Mouse (Mus musculus) lung, embryonic 15.5 days (tissue): ENCODE measurements around the gene Nlrx1. TPM values are rescaled to one million over a fixed set of nuclear protein-coding genes. Genes with fewer than 3 reads are reported as not detected.
A peak's percentile ranks its signal among the peaks of the same experiment; 100 is the strongest.
"Not testable (repeated sequence)": the region's sequence is repeated elsewhere in the genome, so short reads cannot be mapped to it uniquely, and the experiment has no call there.

Source experiments
- ATAC-seq: fragments of 200-750 bp; cut with Nextera tagmentation; 2 replicates; pipeline ENCODE4 v1.8.0; 2017; ENCODE audit warnings: moderate number of reproducible peaks, borderline replicate concordance; ENCODE audit not compliant: low FRiP score, low TSS enrichment; ENCODE audit errors: extremely low read depth
- H3K27ac ChIP-seq: fragments of 300-500 bp; sonication (generic); 2 replicates; pipeline ENCODE4 v1.5.1; 2015; ENCODE audit warnings: moderate library complexity, mild to moderate bottlenecking, inconsistent platforms
- H3K27me3 ChIP-seq: fragments of 300-500 bp; sonication (generic); 2 replicates; pipeline ENCODE4 v1.6.1; 2015; ENCODE audit warnings: inconsistent platforms
- H3K36me3 ChIP-seq: fragments of 300-500 bp; sonication (generic); 2 replicates; pipeline ENCODE4 v1.6.1; 2015; ENCODE audit warnings: inconsistent platforms
- H3K4me1 ChIP-seq: fragments of 300-500 bp; sonication (generic); 2 replicates; pipeline ENCODE4 v1.6.1; 2015; ENCODE audit warnings: inconsistent platforms
- H3K4me2 ChIP-seq: fragments of 300-500 bp; sonication (generic); 2 replicates; pipeline ENCODE4 v1.6.1; 2015; ENCODE audit warnings: inconsistent platforms, mild to moderate bottlenecking, moderate library complexity
- H3K4me3 ChIP-seq: fragments of 300-500 bp; sonication (generic); 2 replicates; pipeline ENCODE4 v1.5.1; 2015; ENCODE audit warnings: mild to moderate bottlenecking, inconsistent platforms
- H3K9ac ChIP-seq: fragments of 300-500 bp; sonication (generic); 2 replicates; pipeline ENCODE4 v1.6.1; 2015; ENCODE audit warnings: inconsistent platforms
- H3K9me3 ChIP-seq: fragments of 300-500 bp; sonication (generic); 2 replicates; pipeline ENCODE4 v1.6.1; 2016; ENCODE audit warnings: inconsistent platforms
- WGBS: fragments of 180-500 bp; shearing (Covaris S2); methylation state at CpG from one replicate; pipeline ENCODE4 v1.1.7; 2015; 5-methylcytosine and 5-hydroxymethylcytosine counted together
- polyA plus RNA-seq: library from polyadenylated mRNA; unstranded; fragments of >200 nt; fragmentation: Nextera tagmentation; extraction: Ambion mirVana; gene quantifications from 2 replicates; pipeline ENCODE4 v1.2.1, GENCODE M21; 2015

Gene Nlrx1
- polyA plus RNA-seq, 1 experiment from 2014 or later: 9.9 TPM

DNA sequence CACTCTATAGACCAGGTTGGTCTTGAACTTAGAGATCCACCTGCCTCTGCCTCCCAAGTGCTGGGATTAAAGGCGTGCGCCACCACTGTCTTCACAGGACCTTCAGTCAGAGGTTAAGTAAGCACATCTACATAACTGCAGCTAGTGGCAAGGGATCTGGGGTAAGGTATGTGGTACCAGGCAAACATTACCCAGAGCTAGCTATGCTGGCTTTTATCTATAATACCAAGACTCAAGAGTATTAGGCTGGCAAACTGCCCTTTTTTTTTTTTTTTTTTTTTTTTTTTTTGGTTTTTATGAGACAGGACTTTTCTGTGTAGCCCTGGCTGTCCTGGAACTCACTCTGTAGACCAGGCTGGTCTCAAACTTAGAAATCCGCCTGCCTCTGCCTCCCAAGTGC is 31.6 kb upstream of the Nlrx1 start:
- not testable (repeated sequence) for H3K27ac ChIP-seq, H3K4me3 ChIP-seq, ATAC-seq, H3K9ac ChIP-seq, H3K4me2 ChIP-seq, H3K27me3 ChIP-seq, H3K9me3 ChIP-seq
- peaks cover 68% of the 10 kb centered on the region for H3K36me3 ChIP-seq
- 91% methylated on average over 3 of the region's 3 CpGs for WGBS
- peaks cover 14% of the 10 kb centered on the region for H3K4me1 ChIP-seq

DNA sequence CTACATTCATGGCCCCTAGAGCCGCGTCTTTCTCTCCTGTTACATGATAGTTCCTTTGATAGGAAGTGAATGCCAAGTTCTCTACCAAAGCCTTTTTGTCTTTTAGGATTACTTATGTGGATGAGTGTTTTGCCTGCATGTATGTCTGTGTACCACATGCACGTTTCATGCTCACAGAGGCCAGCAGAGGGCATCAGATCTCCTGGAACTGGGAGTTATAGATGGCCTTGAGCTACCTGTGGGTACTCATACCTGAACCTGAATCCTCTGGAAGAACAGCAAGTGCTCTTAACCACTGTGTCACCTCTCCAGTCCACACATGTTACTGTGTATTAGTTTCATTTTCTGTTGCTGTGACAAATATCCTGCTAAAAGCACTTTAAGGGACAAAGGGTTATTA is 24.1 kb upstream of the Nlrx1 start:
- H3K27me3 ChIP-seq: peaks cover 19% of the 10 kb centered on the region
- peaks cover 61% of the 10 kb centered on the region for H3K36me3 ChIP-seq
- 61% methylated on average over 3 of the region's 3 CpGs for WGBS
- H3K9me3 ChIP-seq: no peaks in the 10 kb centered on the region
- peaks cover 15% of the 10 kb centered on the region for H3K4me1 ChIP-seq
- H3K27ac ChIP-seq: no peak overlapping the region
- no peak for ATAC-seq
- no peak overlapping the region for H3K4me2 ChIP-seq
- H3K4me3 ChIP-seq: no peak overlapping the region
- no peak overlapping the region for H3K9ac ChIP-seq

- ATAC-seq: no peak
- no peak overlapping the region for H3K9ac ChIP-seq
- H3K27ac ChIP-seq: no peak overlapping the region
- H3K4me3 ChIP-seq: no peak overlapping the region
- H3K9me3 ChIP-seq: no peaks in the 10 kb centered on the region
- peak overlapping the region; percentile 97; the same call in 1 of the 2 replicates for H3K4me2 ChIP-seq
- WGBS: 11% methylated on average over 11 of the region's 11 CpGs
- H3K36me3 ChIP-seq: peaks cover 32% of the 10 kb centered on the region
- peaks cover 32% of the 10 kb centered on the region for H3K27me3 ChIP-seq
- peaks cover 24% of the 10 kb centered on the region for H3K4me1 ChIP-seq
These were observed 20.5 kb upstream of the Nlrx1 start for GRCm38 (mm10) chr9:44288959-44289291.

DNA sequence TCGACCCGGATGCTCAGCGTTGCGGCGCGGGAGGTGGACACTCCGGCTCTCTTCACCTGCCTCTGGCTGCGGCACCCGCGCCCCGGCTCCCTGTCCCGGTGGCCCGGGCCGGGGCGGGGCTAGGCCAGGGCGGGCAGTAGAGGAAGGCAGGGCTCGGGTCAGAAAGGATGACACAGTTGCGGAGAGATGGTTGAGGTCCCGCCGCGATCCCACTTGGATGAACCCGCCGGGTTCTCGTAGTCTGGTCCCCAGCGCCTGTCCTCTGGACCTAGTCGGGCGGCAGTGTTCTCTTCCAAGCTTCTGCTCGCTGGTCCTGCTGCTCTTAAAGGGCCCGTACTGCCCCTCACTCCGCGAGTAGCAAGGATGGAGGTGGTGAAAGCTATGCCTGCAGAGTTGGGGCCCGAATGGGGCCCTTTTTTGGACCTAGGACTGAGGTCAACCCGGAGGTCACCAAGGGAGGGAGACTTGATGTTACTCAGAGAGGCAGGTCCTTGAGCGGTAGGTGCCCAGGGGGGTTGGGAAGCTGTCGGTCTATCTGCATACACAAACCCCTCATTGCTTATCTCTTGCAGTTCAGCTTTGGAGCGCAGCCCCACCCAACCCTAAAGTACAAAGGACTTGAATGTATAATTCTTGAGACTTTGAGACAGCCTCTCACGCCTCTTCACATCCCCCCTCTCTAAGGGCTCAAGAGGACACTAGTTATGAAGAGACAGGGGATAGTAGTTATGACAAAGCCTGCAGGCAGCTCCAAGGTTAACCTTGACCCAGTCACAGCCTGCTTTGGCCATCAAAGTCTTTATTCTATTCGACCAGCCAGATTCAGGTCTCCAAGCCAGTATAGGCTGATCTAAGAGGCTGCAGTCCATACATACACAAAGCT is 19.9 kb upstream of the Nlrx1 start, which contains the start of gene Abcg4:
Abcg4 (minus strand) TSS at position 540 of the 883 bp plus-strand sequence.
- ATAC-seq: peak; percentile 68; the same call in 1 of the 2 replicates
- peaks cover 24% of the 10 kb centered on the region for H3K4me1 ChIP-seq
- no peaks in the 10 kb centered on the region for H3K9me3 ChIP-seq
- peak within 1 kb of the TSS; percentile 47 for H3K9ac ChIP-seq
- H3K4me2 ChIP-seq: peak within 1 kb of the TSS; percentile 97
- H3K36me3 ChIP-seq: peaks cover 26% of the 10 kb centered on the region
- WGBS: 2% methylated on average over 38 of the region's 38 CpGs
- peaks cover 32% of the 10 kb centered on the region for H3K27me3 ChIP-seq
- H3K4me3 ChIP-seq: peak within 1 kb of the TSS; percentile 59
- no peak within 1 kb of the TSS for H3K27ac ChIP-seq

DNA sequence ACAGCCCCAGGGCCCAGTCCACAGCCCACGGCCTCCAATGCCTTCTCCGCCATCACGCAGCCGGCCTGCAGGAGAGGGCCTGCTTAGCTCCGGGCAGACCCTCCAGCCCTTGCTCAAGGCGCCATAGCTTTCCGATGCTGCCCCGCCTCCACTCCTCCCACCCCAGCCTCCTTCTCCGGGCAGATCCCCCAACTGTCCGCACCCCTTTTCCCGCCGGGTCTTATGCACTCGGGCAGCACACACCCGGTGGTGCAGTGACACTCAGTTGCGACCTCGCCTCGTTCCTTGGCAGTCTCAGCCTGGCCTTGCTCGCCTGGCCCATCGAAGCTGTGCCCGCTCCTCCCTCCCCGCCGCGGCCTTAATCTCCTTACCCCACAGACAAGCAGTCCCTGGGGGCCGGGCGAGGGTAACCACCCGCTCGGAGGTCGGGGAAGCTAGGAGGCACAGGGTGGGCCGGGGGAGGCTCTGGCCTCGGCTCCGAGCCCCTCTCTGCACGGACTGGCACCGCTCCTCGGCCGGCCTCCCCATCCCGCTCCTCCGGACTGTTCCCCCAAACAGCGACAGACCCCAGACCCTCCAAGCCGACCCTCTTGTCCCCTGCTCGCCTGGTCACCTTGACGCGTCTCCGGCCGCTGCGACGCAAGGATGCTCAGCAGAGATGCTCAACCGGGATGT is 19.1 kb upstream of the Nlrx1 start:
- WGBS: under 1% methylated on average over 47 of the region's 47 CpGs
- Histone ChIP-seq H3K9ac (peak overlapping the region; percentile 47), H3K27me3 (peaks cover 32% of the 10 kb centered on the region), H3K27ac (no peak overlapping the region), H3K36me3 (peaks cover 21% of the 10 kb centered on the region), H3K4me1 (peaks cover 24% of the 10 kb centered on the region), H3K4me2 (peak overlapping the region; percentile 97), H3K9me3 (no peaks in the 10 kb centered on the region), H3K4me3 (peak overlapping the region; percentile 59)
- peak; percentile 55; the same call in 1 of the 2 replicates for ATAC-seq

DNA sequence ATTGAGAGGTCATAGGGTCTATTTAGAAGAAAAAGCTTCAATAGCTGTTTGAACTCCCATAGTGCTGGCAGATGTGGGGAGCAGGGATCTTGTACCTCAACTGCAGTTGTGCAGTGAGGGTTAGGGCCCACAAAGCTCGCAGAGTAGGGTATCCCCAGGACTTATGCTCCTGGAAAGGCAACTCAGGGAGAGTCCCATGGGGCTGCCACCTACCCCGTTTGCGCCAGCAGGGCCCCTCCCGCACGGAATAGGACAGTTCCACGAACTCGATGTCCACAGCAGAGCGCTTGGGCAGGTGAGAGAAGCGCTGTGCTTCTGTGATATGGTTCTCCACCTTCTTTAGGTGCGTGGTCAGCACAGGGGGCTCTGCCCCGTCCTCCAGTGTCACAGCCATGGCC is 18.6 kb upstream of the Nlrx1 start:
- H3K27me3 ChIP-seq: peaks cover 32% of the 10 kb centered on the region
- peak overlapping the region; percentile 47 for H3K9ac ChIP-seq
- peak; percentile 9; the same call in 1 of the 2 replicates for ATAC-seq
- H3K4me3 ChIP-seq: peak overlapping the region; percentile 59
- peak overlapping the region; percentile 97 for H3K4me2 ChIP-seq
- peaks cover 15% of the 10 kb centered on the region; the same call in 1 of the 2 replicates for H3K36me3 ChIP-seq
- H3K4me1 ChIP-seq: peaks cover 24% of the 10 kb centered on the region
- 11% methylated on average over 11 of the region's 11 CpGs for WGBS
- no peak overlapping the region for H3K27ac ChIP-seq
- H3K9me3 ChIP-seq: no peaks in the 10 kb centered on the region

DNA sequence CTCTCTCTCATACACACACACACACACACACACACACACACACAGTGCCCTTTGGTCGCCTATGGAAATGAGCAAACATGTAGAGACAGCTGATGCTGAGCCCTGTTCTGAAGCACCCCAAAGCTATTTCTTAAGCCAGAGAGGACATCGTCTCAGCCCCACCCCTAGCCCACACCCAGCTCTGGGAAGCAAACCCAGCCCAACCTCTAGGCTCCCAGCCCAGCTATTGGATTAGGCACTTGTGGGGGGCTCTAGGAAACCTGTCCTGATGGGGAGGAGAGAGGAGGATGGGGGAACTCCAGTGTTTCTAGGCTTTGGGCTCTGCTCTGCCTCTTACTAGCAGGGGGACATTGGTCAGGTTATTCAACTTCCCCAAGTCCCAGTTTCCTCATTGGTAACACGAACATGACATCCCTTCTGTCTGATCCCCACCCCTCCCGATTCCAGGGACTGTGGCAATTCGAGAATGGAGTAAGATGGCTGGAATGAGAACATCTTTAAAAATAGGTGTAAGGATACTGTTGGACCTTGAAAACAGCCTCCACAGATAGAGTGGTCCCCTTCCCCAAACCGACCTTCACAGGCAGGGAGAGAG is 18.0 kb upstream of the Nlrx1 start:
- Histone ChIP-seq H3K4me3 (no peak overlapping the region), H3K27me3 (peaks cover 32% of the 10 kb centered on the region), H3K9ac (no peak overlapping the region), H3K9me3 (no peaks in the 10 kb centered on the region), H3K4me2 (no peak overlapping the region), H3K27ac (no peak overlapping the region), H3K4me1 (peaks cover 24% of the 10 kb centered on the region), H3K36me3 (peaks cover 9% of the 10 kb centered on the region; the same call in 1 of the 2 replicates)
- WGBS: 17% methylated on average over 6 of the region's 6 CpGs
- ATAC-seq: no peak

- no peak for ATAC-seq
These were observed 14.8 kb upstream of the Nlrx1 start for GRCm38 (mm10) chr9:44283183-44283582.

DNA sequence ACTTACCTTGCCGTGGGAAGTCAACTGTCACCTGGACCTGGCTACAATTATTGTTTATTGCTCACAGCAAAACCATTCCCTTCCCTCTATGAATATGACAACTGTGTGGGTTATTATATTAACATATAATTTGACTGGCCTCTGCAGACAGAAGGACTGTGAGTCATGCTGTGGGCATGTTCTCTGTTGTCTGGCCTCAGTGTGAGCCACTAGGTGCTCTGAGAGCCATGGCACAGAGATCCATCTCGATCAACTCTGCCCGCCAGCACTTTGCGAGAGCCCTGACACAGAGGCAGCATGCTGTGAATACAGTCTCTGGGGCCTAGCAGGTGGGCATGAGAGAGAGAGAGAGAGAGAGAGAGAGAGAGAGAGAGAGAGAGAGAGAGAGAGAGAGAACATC is 1.6 kb upstream of the Nlrx1 start:
- Histone ChIP-seq H3K27ac (no peak overlapping the region), H3K4me1 (peaks cover 14% of the 10 kb centered on the region), H3K27me3 (no peaks in the 10 kb centered on the region), H3K4me2 (no peak overlapping the region), H3K4me3 (no peak overlapping the region), H3K9ac (no peak overlapping the region), H3K36me3 (no peaks in the 10 kb centered on the region), H3K9me3 (no peaks in the 10 kb centered on the region)
- WGBS: 81% methylated on average over 4 of the region's 4 CpGs
- no peak for ATAC-seq

More at GRCm38 (mm10) chr9:44283183-44283582, 14.8 kb upstream of the Nlrx1 start:
- Histone ChIP-seq H3K9me3 (no peaks in the 10 kb centered on the region), H3K4me1 (peaks cover 17% of the 10 kb centered on the region), H3K4me3 (no peak overlapping the region), H3K9ac (no peak overlapping the region), H3K27me3 (peaks cover 19% of the 10 kb centered on the region), H3K4me2 (no peak overlapping the region), H3K27ac (no peak overlapping the region), H3K36me3 (no peaks in the 10 kb centered on the region)
- 42% methylated on average over 5 of the region's 5 CpGs for WGBS

DNA sequence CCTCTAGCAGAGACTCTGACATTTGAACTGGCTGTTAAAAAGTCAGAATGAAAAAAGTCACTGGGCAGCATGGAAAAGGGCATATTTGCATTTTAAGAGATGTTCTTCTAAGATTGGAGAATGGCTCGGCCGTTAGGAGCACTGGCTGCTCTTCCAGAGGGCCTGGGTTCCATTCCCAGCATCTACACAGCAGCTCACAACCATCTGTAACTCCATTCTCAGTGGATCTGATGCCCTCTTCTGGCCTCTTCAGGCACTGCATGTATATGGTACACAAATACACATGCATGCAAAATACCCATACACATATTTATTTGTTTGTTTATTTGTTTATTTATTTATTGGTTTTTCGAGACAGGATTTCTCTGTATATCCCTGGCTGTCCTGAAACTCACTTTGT is 678 bp upstream of the Nlrx1 start:
- 73% methylated on average over 3 of the region's 3 CpGs for WGBS
- Histone ChIP-seq H3K4me2 (no peak overlapping the region), H3K9ac (no peak overlapping the region), H3K9me3 (no peaks in the 10 kb centered on the region), H3K36me3 (no peaks in the 10 kb centered on the region), H3K27me3 (no peaks in the 10 kb centered on the region), H3K4me3 (no peak overlapping the region), H3K27ac (no peak overlapping the region), H3K4me1 (peaks cover 14% of the 10 kb centered on the region)
- ATAC-seq: no peak

DNA sequence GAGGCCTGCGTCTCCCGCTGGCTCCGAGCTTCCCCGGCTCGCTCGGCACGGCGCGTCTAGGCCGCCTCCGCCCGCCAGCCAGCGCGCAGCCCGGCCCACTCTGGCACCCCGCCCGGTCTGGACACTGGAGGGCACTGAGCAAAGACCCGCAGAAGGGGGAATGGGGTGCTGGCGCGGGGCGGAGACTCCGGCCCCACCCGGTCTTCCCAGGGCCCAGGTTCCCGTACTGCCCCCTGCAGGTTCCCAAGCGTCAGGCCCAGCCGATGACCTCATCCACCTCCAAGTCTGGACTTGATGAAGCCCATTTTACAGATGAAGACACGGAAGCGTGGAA is 405 bp downstream of the Nlrx1 start:
- Histone ChIP-seq H3K36me3 (no peaks in the 10 kb centered on the region), H3K27me3 (no peaks in the 10 kb centered on the region), H3K9ac (peak overlapping the region; percentile 90), H3K27ac (peak overlapping the region; percentile 76), H3K4me3 (peak overlapping the region; percentile 51), H3K9me3 (no peaks in the 10 kb centered on the region), H3K4me2 (peak overlapping the region; percentile 82), H3K4me1 (peaks cover 14% of the 10 kb centered on the region)
- 4% methylated on average over 28 of the region's 28 CpGs for WGBS
- ATAC-seq: peak; percentile 93
